Mouse (Mus musculus) liver, embryonic 12.5 days (tissue): ENCODE data around the gene Gna12. TPM values are rescaled to one million over a fixed set of nuclear protein-coding genes. Genes with fewer than 3 reads are reported as not detected.

ENCODE experiments used
- ATAC-seq: fragments of 200-750 bp; cut with Nextera tagmentation; 2 replicates; pipeline ENCODE4 v1.8.0; 2017; ENCODE audit warnings: moderate number of reproducible peaks, mild to moderate bottlenecking, moderate library complexity
- H3K27ac ChIP-seq: fragments of 300-500 bp; sonication (generic); 2 replicates; pipeline ENCODE4 v1.5.1; 2016; ENCODE audit warnings: mild to moderate bottlenecking
- H3K27me3 ChIP-seq: fragments of 300-500 bp; sonication (generic); replicated peaks from 2 replicates; pipeline ENCODE4 v1.6.1; 2016; ENCODE audit warnings: mild to moderate bottlenecking, moderate library complexity
- H3K36me3 ChIP-seq: fragments of 300-500 bp; sonication (generic); 2 replicates; pipeline ENCODE4 v1.6.1; 2016; ENCODE audit warnings: mild to moderate bottlenecking, moderate library complexity
- H3K4me1 ChIP-seq: fragments of 300-500 bp; sonication (generic); 2 replicates; pipeline ENCODE4 v1.6.1; 2016
- H3K4me2 ChIP-seq: fragments of 300-500 bp; sonication (generic); 2 replicates; pipeline ENCODE4 v1.6.1; 2016; ENCODE audit warnings: mild to moderate bottlenecking, moderate library complexity
- H3K4me3 ChIP-seq: fragments of 300-500 bp; sonication (generic); 2 replicates; pipeline ENCODE4 v1.5.1; 2016; ENCODE audit warnings: mild to moderate bottlenecking, moderate library complexity
- H3K9ac ChIP-seq: fragments of 300-500 bp; sonication (generic); 2 replicates; pipeline ENCODE4 v1.6.1; 2016; ENCODE audit warnings: mild to moderate bottlenecking, moderate library complexity
- H3K9me3 ChIP-seq: fragments of 300-500 bp; sonication (generic); replicated peaks from 2 replicates; pipeline ENCODE4 v1.6.1; 2016; ENCODE audit warnings: mild to moderate bottlenecking, moderate library complexity
- WGBS: fragments of 180-500 bp; shearing (Covaris S2); methylation state at CpG from one replicate; pipeline ENCODE4 v1.1.7; 2016; ENCODE audit not compliant: insufficient replicate concordance; 5-methylcytosine and 5-hydroxymethylcytosine counted together
- polyA plus RNA-seq: library from polyadenylated mRNA; unstranded; fragments of >200 nt; fragmentation: Nextera tagmentation; extraction: Ambion mirVana; gene quantifications from 2 replicates; pipeline ENCODE4 v1.2.1, GENCODE M21; 2016

Gna12 gene
- polyA plus RNA-seq, 1 experiment from 2014 or later = 33.8 TPM

- no peak for ATAC-seq
- 71% methylated on average over 5 of the region's 5 CpGs for WGBS
- H3K4me1 ChIP-seq = peaks cover 75% of the 10 kb centered on the region
- no peaks in the 10 kb centered on the region for H3K36me3 ChIP-seq
- H3K9ac ChIP-seq = no peak overlapping the region
- H3K4me2 ChIP-seq = no peak overlapping the region
- H3K4me3 ChIP-seq = no peak overlapping the region
- no peaks in the 10 kb centered on the region for H3K9me3 ChIP-seq
- no peak overlapping the region for H3K27ac ChIP-seq
- no peaks in the 10 kb centered on the region for H3K27me3 ChIP-seq
Measured at GRCm38 (mm10) chr5:140812063-140812462, 18.2 kb downstream of the Gna12 start.

GRCm38 (mm10) chr5:140811390-140811789 lies 18.8 kb downstream of the Gna12 start:
- Histone ChIP-seq H3K9ac (no peak overlapping the region), H3K27ac (no peak overlapping the region), H3K4me2 (no peak overlapping the region), H3K9me3 (no peaks in the 10 kb centered on the region), H3K36me3 (no peaks in the 10 kb centered on the region), H3K4me1 (peaks cover 75% of the 10 kb centered on the region), H3K27me3 (no peaks in the 10 kb centered on the region), H3K4me3 (no peak overlapping the region)
- ATAC-seq = no peak
- WGBS = 27% methylated on average over 2 of the region's 2 CpGs

GRCm38 (mm10) chr5:140806939-140807338 lies 23.3 kb downstream of the Gna12 start:
- peak; percentile 80 for ATAC-seq
- Histone ChIP-seq H3K4me1 (peaks cover 60% of the 10 kb centered on the region), H3K9ac (no peak overlapping the region), H3K36me3 (no peaks in the 10 kb centered on the region), H3K4me2 (no peak overlapping the region), H3K27me3 (no peaks in the 10 kb centered on the region), H3K9me3 (no peaks in the 10 kb centered on the region), H3K27ac (no peak overlapping the region), H3K4me3 (no peak overlapping the region)
- WGBS = 42% methylated on average over 2 of the region's 2 CpGs

- Histone ChIP-seq H3K4me3 (no peak overlapping the region), H3K4me2 (no peak overlapping the region), H3K9ac (no peak overlapping the region), H3K27me3 (no peaks in the 10 kb centered on the region), H3K4me1 (peaks cover 58% of the 10 kb centered on the region), H3K27ac (no peak overlapping the region), H3K9me3 (no peaks in the 10 kb centered on the region), H3K36me3 (no peaks in the 10 kb centered on the region)
- no peak for ATAC-seq
- WGBS = 69% methylated on average over 2 of the region's 2 CpGs
Measured at GRCm38 (mm10) chr5:140806252-140806651, 24.0 kb downstream of the Gna12 start.

- peaks cover 64% of the 10 kb centered on the region for H3K4me1 ChIP-seq
- 63% methylated on average over 5 of the region's 5 CpGs for WGBS
- no peaks in the 10 kb centered on the region for H3K27me3 ChIP-seq
- H3K9me3 ChIP-seq = no peaks in the 10 kb centered on the region
- no peak overlapping the region for H3K27ac ChIP-seq
- H3K4me3 ChIP-seq = no peak overlapping the region
- H3K9ac ChIP-seq = no peak overlapping the region
- no peak for ATAC-seq
- H3K4me2 ChIP-seq = no peak overlapping the region
- H3K36me3 ChIP-seq = peaks cover 5% of the 10 kb centered on the region; the same call in 1 of the 2 replicates
Measured at GRCm38 (mm10) chr5:140801782-140802181, 28.4 kb downstream of the Gna12 start.

GRCm38 (mm10) chr5:140800288-140800923 lies 29.8 kb downstream of the Gna12 start:
- no peaks in the 10 kb centered on the region for H3K27me3 ChIP-seq
- WGBS = 80% methylated on average over 6 of the region's 6 CpGs
- H3K4me3 ChIP-seq = no peak overlapping the region
- no peaks in the 10 kb centered on the region for H3K9me3 ChIP-seq
- ATAC-seq = no peak
- H3K36me3 ChIP-seq = peaks cover 5% of the 10 kb centered on the region; the same call in 1 of the 2 replicates
- no peak overlapping the region for H3K4me2 ChIP-seq
- no peak overlapping the region for H3K9ac ChIP-seq
- no peak overlapping the region for H3K27ac ChIP-seq
- peaks cover 68% of the 10 kb centered on the region for H3K4me1 ChIP-seq

GRCm38 (mm10) chr5:140799190-140799589 lies 31.0 kb downstream of the Gna12 start:
- Histone ChIP-seq H3K9me3 (no peaks in the 10 kb centered on the region), H3K4me2 (no peak overlapping the region), H3K27ac (peak overlapping the region; percentile 43), H3K36me3 (peaks cover 5% of the 10 kb centered on the region; the same call in 1 of the 2 replicates), H3K4me1 (peaks cover 72% of the 10 kb centered on the region), H3K27me3 (no peaks in the 10 kb centered on the region), H3K9ac (0 out of 2 replicates have a peak overlapping the region, but pooled peaks have one; percentile 10), H3K4me3 (no peak overlapping the region)
- 52% methylated on average over 2 of the region's 2 CpGs for WGBS
- ATAC-seq = no peak

- H3K4me1 ChIP-seq = peaks cover 76% of the 10 kb centered on the region
- no peaks in the 10 kb centered on the region for H3K9me3 ChIP-seq
- no peak for ATAC-seq
- no peak overlapping the region for H3K9ac ChIP-seq
- H3K4me2 ChIP-seq = no peak overlapping the region
- no peaks in the 10 kb centered on the region for H3K27me3 ChIP-seq
- 38% methylated on average over 5 of the region's 5 CpGs for WGBS
- H3K27ac ChIP-seq = peak overlapping the region; percentile 43
- H3K4me3 ChIP-seq = no peak overlapping the region
- peaks cover 5% of the 10 kb centered on the region; the same call in 1 of the 2 replicates for H3K36me3 ChIP-seq
Measured at GRCm38 (mm10) chr5:140798775-140799174, 31.5 kb downstream of the Gna12 start.

GRCm38 (mm10) chr5:140798158-140798557 lies 32.1 kb downstream of the Gna12 start:
- Histone ChIP-seq H3K4me3 (no peak overlapping the region), H3K9ac (peak overlapping the region; percentile 42), H3K4me1 (peaks cover 79% of the 10 kb centered on the region), H3K4me2 (peak overlapping the region; percentile 35), H3K27ac (peak overlapping the region; percentile 61), H3K27me3 (no peaks in the 10 kb centered on the region), H3K9me3 (no peaks in the 10 kb centered on the region), H3K36me3 (peaks cover 5% of the 10 kb centered on the region; the same call in 1 of the 2 replicates)
- ATAC-seq = 0 out of 2 replicates have a peak, but pooled peaks have one; percentile 30
- WGBS = 51% methylated on average over 7 of the region's 7 CpGs

- H3K9ac ChIP-seq = no peak overlapping the region
- H3K4me2 ChIP-seq = no peak overlapping the region
- no peak for ATAC-seq
- 50% methylated on average over 3 of the region's 3 CpGs for WGBS
- H3K36me3 ChIP-seq = peaks cover 5% of the 10 kb centered on the region; the same call in 1 of the 2 replicates
- peak overlapping the region; percentile 68 for H3K27ac ChIP-seq
- no peaks in the 10 kb centered on the region for H3K9me3 ChIP-seq
- no peaks in the 10 kb centered on the region for H3K27me3 ChIP-seq
- H3K4me3 ChIP-seq = no peak overlapping the region
- H3K4me1 ChIP-seq = peaks cover 83% of the 10 kb centered on the region
Measured at GRCm38 (mm10) chr5:140796051-140796450, 34.2 kb downstream of the Gna12 start.

GRCm38 (mm10) chr5:140795176-140795575 lies 35.1 kb downstream of the Gna12 start:
- Histone ChIP-seq H3K9me3 (no peaks in the 10 kb centered on the region), H3K4me1 (peaks cover 91% of the 10 kb centered on the region), H3K4me3 (no peak overlapping the region), H3K9ac (no peak overlapping the region), H3K36me3 (peaks cover 2% of the 10 kb centered on the region; the same call in 1 of the 2 replicates), H3K27ac (peak overlapping the region; percentile 68), H3K27me3 (no peaks in the 10 kb centered on the region), H3K4me2 (peak overlapping the region; percentile 1; the same call in 1 of the 2 replicates)
- 5% methylated on average over 2 of the region's 2 CpGs for WGBS
- ATAC-seq = peak; percentile 84

GRCm38 (mm10) chr5:140794753-140795152 lies 35.5 kb downstream of the Gna12 start:
- no peaks in the 10 kb centered on the region for H3K27me3 ChIP-seq
- H3K9me3 ChIP-seq = no peaks in the 10 kb centered on the region
- H3K4me1 ChIP-seq = peaks cover 96% of the 10 kb centered on the region
- H3K36me3 ChIP-seq = no peaks in the 10 kb centered on the region
- H3K9ac ChIP-seq = no peak overlapping the region
- peak overlapping the region; percentile 1; the same call in 1 of the 2 replicates for H3K4me2 ChIP-seq
- no peak for ATAC-seq
- no peak overlapping the region for H3K4me3 ChIP-seq
- peak overlapping the region; percentile 68 for H3K27ac ChIP-seq
- WGBS = 29% methylated on average over 3 of the region's 3 CpGs
